Mouse (Mus musculus) T-helper 1 cell (primary cell): ENCODE results near the gene Sfxn3.
"Not testable (repeated sequence)": the region's sequence is repeated elsewhere in the genome, so short reads cannot be mapped to it uniquely, and the experiment has no call there.

Experiments
- in situ Hi-C: fragments of 300-600 bp; cut with MboI, MseI; formaldehyde crosslinking; loops from one replicate; pipeline ENCODE4 v1.15.1; 2025; ENCODE audit warnings: high pct_unique_total_duplicates

Sfxn3 gene

DNA sequence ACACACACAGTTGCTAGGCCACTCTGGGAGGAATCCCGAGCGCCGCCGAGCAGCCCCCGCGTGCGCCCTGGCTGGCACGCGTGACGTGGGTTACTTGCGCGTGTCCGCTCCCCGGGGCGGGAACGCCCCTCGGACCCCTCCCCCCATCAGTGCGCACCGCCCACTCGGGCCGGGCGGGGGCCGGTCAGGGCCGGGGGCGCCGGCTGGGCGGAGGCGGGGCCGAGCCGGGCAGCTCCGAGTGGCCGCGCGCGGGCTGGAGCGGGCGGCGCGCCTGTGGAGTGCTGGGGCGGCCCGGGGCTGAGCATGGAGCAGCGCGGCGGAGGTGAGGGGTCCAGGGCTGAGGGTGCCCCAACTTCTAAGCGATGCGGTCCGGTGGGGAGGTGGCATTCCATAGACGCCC lies 29.4 kb upstream of the Sfxn3 start:
- in situ Hi-C loops, result no loop called here

DNA sequence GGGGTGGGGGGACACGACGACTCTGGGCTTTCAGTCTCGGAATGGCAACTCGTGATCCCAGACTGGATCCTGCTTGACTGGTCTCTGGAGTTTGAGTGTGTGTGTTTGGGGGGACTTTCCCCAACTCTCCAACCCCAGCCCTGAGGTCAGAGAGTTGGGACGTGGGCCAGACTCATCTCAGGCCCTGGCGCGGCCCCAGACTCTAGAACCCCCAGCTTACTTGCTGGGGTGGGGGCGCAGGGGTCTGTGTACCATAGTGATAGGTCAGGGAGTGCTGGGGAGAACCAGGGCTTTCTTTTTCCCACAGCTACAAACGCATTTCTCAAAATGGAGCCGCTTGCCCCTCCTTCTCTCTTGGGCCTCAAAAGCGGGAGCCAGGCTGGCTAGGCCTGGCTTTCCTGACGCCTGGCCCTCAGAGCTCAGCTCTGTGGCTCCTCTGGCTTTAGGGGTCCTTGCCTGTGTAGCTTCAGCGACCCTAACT lies 28.9 kb upstream of the Sfxn3 start:
- in situ Hi-C loops, result no loop called here

DNA sequence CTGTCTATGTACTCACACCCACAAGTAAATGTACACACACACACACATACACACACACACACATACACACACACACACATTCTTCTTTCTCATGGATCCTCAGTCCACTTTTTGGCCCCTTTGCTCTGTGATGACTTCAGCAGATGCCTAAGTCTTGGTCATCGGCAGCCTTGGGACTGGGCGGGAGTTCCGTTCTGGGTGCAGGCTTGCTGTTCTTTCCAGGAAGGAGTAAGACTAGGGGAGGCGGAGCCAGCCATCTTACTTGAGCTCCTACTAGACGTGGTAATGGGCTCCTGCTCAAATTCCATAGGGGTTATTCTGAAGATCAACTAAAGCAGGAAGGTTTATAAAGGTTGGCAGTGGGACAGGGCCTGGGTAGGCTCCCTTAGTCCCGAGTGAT lies 27.0 kb upstream of the Sfxn3 start:
- in situ Hi-C loops, result no loop called here

GRCm38 (mm10) chr19:45021362-45021761 lies 25.9 kb upstream of the Sfxn3 start:
- in situ Hi-C loops, result no loop called here

DNA sequence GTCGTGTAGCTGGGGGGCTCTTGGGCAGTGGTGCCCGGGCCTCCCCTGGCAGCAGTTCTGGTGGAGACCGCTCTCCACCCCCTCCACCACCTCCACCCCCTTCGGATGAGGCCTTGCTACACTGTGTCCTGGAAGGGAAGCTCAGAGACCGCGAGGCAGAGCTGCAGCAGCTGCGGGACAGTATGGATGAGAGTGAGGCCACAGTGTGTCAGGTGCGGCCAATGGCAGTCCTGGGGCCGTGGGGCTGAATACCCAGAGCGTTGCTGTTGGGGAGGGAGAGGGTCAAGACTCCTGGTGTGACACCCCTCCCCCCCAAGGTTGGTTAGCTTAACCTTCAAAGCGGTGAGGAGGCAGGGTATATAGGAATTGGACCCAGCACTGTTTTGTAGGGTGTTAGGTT lies 23.3 kb upstream of the Sfxn3 start:
- in situ Hi-C loops, result no loop called here

DNA sequence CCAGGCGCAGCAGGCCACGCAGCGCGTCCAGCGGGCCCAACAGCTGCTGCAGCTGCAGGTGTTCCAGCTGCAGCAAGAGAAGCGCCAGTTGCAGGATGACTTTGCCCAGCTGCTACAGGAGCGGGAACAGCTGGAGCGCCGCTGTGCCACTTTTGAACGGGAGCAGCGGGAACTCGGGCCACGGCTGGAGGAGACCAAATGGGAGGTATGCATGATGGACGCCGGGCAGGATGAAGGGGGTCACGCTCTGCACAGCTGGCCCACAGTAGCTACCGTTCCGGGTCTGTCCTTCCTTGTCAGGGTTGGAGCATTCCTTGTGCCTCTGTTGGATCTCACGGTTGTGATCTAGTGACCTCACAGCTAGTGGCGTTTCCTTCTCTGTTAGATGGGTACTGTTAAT lies 22.5 kb upstream of the Sfxn3 start:
- in situ Hi-C loops, result no loop called here

DNA sequence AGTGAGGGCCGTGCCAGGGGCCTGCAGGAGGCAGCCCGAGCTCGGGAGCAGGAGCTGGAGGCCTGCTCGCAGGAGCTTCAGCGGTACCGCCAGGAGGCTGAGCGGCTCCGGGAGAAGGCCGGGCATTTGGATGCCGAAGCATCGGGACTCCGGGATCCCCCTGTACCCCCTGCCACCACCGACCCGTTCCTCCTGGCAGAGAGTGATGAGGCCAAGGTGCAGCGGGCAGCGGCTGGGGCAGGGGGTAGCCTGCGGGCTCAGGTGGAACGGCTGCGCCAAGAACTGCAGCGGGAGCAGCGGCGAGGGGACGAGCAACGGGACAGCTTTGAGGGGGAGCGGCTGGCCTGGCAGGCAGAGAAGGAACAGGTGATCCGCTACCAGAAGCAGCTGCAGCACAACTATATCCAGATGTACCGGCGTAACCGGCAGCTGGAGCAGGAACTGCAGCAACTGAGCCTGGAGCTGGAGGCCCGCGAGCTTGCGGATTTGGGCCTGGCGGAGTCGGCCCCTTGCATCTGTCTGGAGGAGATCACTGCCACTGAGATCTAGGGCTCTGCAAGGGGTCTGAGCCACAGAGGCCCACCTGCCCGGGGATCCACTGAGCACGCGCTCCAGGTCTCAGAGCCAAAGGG lies 21.2 kb upstream of the Sfxn3 start:
- in situ Hi-C loops, result no loop called here

DNA sequence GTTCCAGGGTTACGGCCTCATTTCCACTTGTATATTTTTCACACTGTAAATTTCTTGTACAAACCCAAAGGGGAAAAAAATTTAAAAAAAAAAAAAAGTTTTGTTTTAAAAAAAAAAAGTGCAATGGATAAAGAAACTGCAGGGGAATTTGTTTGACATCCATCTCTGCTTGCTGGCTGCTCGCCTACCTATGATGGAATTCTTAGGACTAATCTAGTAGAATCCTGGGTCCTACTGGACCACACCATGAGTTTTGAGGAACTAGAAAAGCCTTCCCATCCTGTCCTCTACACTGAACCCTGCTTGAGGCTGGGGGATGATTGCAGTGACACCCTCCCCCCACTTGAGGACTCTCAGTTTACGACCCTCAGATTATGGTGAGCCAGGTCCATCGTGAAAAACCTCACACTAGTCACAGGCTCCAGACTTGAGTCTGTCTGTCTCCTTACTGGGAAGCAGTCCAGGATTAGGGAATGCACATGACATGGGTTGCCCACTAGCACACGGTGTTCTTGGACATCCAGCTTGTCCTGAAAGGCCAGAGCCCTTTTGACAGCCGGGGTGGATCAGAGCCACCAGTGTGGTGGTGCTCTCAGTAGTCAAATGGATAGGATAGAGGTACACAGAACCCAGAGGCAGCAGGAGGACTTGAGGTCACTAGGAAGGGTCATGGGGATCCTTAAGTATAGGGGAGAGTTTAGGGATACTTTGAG lies 20.2 kb upstream of the Sfxn3 start:
- in situ Hi-C loops, result no loop called here

GRCm38 (mm10) chr19:45027848-45028247 lies 19.5 kb upstream of the Sfxn3 start:
- in situ Hi-C loops, result no loop called here

- in situ Hi-C loops, result no loop called here
Measured at GRCm38 (mm10) chr19:45028746-45029145, 18.6 kb upstream of the Sfxn3 start.

GRCm38 (mm10) chr19:45029571-45029970 lies 17.7 kb upstream of the Sfxn3 start:
- in situ Hi-C loops, result no loop called here

GRCm38 (mm10) chr19:45030111-45030510 lies 17.2 kb upstream of the Sfxn3 start:
- in situ Hi-C loops, result no loop called here

GRCm38 (mm10) chr19:45030746-45031693 lies 16.3 kb upstream of the Sfxn3 start:
- in situ Hi-C loops, result no loop called here

DNA sequence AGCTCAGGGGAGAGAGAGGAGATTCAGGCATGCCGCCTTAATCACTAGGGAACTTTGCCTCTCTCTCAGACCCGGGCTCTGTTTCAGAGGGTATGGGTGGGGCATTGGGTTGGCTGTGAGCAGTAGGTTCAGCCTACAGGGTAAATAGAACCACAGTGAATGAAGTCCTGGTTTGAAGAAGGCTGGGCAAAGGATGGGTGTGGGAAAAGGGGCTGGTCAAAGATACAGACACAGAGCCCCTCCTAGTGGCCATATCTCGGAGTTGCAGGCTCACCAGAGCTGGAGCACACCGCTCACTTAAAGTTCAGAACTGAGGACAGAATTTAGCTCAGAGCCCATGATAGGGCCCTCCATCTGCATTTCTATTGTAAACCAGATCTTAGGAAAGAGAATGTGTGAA lies 15.5 kb upstream of the Sfxn3 start:
- in situ Hi-C loops, result no loop called here

DNA sequence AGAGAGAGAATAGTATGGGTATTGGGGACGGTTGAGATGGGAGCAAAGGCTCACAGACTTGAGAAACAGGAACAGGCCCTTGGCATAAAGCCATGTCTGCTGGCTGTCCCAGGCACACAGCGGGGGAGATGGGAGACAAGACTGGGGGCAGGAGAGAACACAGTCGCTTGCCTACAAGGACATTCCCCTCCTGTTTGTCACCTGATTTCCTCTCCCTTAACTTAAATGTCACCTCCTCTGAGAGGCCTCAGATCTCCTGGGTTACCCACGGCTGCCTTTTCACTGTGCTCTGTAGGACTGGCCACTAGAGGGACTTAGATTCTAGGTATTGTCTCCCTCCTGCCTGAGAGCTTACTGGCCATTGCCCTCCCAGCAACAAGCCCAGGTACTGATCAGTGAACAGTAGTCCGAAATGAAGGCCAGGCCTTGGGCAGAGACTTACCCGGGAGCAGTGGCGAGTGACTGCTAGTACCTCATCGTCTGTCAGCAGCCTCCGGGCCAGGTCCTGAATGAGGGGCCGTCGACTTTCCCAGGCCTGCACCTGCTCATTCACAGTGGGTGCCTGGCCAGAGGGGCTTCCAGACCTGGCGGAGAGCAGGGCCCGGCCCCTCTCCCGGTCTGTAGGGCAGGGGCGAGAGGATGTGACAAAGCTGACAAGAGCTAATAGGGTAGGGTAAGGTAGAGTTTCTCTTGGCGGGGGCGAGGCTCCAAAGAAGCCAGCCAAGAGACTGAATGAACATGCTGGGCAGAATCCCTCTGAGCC lies 14.6 kb upstream of the Sfxn3 start:
- in situ Hi-C loops, result no loop called here

DNA sequence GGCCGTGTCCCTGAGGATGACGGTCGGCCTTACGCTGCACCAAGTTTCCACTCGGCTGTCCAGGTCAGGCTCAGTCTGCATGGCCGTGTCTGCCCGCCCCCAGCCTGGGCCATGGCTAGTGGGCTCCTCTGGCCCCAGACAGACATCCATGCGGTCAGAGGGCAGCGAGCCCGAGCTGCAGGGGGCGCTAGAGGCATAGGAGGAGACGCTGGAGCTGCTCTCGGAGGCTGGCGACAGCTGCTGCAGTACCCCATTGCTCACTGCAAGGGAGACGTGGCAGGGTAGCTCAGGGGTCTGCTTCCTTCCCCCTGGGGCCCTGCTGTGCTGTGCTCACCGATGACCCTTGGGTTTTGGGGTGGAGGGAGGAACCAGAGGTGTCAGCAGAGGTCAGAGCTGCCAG lies 10.4 kb upstream of the Sfxn3 start:
- in situ Hi-C loops, result no loop called here

DNA sequence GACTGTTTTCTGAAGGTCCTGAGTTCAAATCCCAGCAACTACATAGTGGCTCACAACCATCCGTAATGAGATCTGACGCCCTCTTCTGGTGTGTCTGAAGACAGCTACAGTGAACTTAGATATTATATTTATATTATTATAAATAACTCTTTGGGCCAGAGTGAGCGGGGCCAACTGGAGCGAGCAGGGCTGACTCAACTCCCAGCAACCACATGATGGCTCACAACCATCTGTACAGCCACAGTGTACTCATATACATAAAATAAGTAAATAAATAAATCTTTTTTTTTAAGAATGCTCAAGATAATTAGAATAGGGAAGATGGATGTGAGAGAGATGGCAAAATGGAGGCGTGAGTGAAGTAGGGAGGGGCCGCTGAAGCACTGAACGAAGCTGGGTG lies 9.1 kb upstream of the Sfxn3 start:
- in situ Hi-C loops, result not testable (repeated sequence)

DNA sequence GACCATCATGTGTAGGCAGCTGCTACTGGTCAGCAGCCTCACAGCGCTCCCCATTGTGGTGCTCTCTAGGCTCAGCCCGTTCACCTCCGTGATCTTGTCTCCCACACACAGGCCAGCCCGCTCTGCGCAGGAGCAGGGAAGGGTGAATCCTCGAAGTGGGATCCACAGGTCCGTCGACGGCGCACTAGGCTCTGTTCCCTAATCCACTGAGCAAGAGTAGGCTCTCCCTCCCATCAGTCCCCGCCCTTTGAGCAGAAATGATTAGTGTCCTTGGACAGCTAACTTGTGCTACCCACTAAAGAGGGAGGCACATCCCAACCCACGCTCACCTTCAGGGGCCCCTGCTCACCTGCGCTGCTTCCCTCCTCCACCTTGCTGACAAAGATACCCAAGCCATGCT lies 7.1 kb upstream of the Sfxn3 start:
- in situ Hi-C loops, result no loop called here

DNA sequence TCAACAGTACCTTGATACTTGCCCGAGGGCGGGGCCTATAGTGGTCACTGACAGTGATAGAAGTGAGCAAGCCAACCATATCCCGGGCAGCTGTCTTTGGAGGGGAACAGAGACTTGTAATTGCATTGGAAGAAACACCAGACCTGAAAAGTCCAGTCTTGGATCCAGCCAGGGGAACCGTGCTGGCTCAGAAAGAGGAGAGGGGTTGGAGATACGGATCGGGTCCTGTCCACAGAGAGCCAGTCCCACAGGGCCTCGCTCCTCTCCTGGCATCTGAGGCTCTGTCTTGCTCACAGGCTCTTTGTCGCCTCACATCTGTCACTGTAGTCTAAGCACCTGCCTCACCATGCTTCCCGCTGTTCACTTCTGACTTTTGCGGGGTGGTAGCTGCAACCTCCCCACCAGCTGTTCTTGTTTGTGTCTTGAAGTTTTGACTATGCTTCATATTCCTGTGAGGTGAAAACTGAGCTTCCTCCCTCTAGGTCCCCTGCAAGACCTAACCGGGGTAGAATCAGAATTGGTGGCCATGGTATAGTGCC lies 2.8 kb upstream of the Sfxn3 start:
- in situ Hi-C loops, result no loop called here

- in situ Hi-C loops, result loop anchor here (5.0 kb wide), 1 partner anchor 38 kb away; the partner anchor contains the start of genes Mrpl43 and Twnk
Measured at GRCm38 (mm10) chr19:45045236-45045635, 2.1 kb upstream of the Sfxn3 start.

- in situ Hi-C loops, result loop anchor here (5.0 kb wide), 1 partner anchor 38 kb away; the partner anchor contains the start of genes Mrpl43 and Twnk
Measured at GRCm38 (mm10) chr19:45045651-45046050, 1.7 kb upstream of the Sfxn3 start, which contains the start of gene Pdzd7. Pdzd7 (minus strand) TSS chr19:45045717.
